Mouse (Mus musculus): ENCODE results near the gene BC005537. TPM values are rescaled to one million over a fixed set of nuclear protein-coding genes. Genes with fewer than 3 reads are reported as not detected.

BC005537 gene
- total RNA-seq, 2 experiments from 2014 or later, result 60.2 to 142 TPM

- ATAC-seq (replicated peaks; ENCODE audit: poor library complexity), result no peak
These were observed 2.1 kb upstream of the BC005537 start for GRCm38 (mm10) chr13:24799378-24799777.

GRCm38 (mm10) chr13:24799925-24800673, 1.4 kb upstream of the BC005537 start:
- ATAC-seq (replicated peaks; ENCODE audit: poor library complexity), result 0 out of 2 replicates have a peak, but pooled peaks have one; percentile 4

GRCm38 (mm10) chr13:24800674-24801307, 666 bp upstream of the BC005537 start:
- peak; percentile 82 for ATAC-seq (replicated peaks; ENCODE audit: poor library complexity)

GRCm38 (mm10) chr13:24802131-24802691, 754 bp downstream of the BC005537 start:
- peak; percentile 37 for ATAC-seq (replicated peaks; ENCODE audit: poor library complexity)

GRCm38 (mm10) chr13:24803196-24803595, 1.7 kb downstream of the BC005537 start:
- ATAC-seq (replicated peaks; ENCODE audit: poor library complexity), result no peak

- no peak for ATAC-seq (replicated peaks; ENCODE audit: poor library complexity)
These were observed 4.6 kb downstream of the BC005537 start for GRCm38 (mm10) chr13:24806079-24806478.

- ATAC-seq (replicated peaks; ENCODE audit: poor library complexity), result no peak
These were observed 11.1 kb downstream of the BC005537 start for GRCm38 (mm10) chr13:24812521-24812920.

- no peak for ATAC-seq (replicated peaks; ENCODE audit: poor library complexity)
These were observed 13.2 kb downstream of the BC005537 start for GRCm38 (mm10) chr13:24814616-24815015.

GRCm38 (mm10) chr13:24816125-24817092, 15.0 kb downstream of the BC005537 start:
- ATAC-seq (replicated peaks; ENCODE audit: poor library complexity), result peak; percentile 35

GRCm38 (mm10) chr13:24819931-24820330, 18.5 kb downstream of the BC005537 start:
- no peak for ATAC-seq (replicated peaks; ENCODE audit: poor library complexity)

GRCm38 (mm10) chr13:24822663-24823343, 21.3 kb downstream of the BC005537 start:
- no peak for ATAC-seq (replicated peaks; ENCODE audit: poor library complexity)

GRCm38 (mm10) chr13:24824647-24825046, 23.2 kb downstream of the BC005537 start:
- ATAC-seq (replicated peaks; ENCODE audit: poor library complexity), result no peak

GRCm38 (mm10) chr13:24825587-24825986, 24.1 kb downstream of the BC005537 start:
- no peak for ATAC-seq (replicated peaks; ENCODE audit: poor library complexity)

GRCm38 (mm10) chr13:24826116-24826515, 24.7 kb downstream of the BC005537 start:
- no peak for ATAC-seq (replicated peaks; ENCODE audit: poor library complexity)

- peak; percentile 7; the same call in 1 of the 2 replicates for ATAC-seq (replicated peaks; ENCODE audit: poor library complexity)
These were observed 29.4 kb downstream of the BC005537 start for GRCm38 (mm10) chr13:24830756-24831352.

- ATAC-seq (replicated peaks; ENCODE audit: poor library complexity), result peak; percentile 96
These were observed 30.1 kb downstream of the BC005537 start, which contains the start of the genes Acot13 and Tdp2 for GRCm38 (mm10) chr13:24831353-24832130. Acot13 (minus strand) TSS chr13:24831540. Tdp2 (plus strand) TSS chr13:24831679.

- no peak for ATAC-seq (replicated peaks; ENCODE audit: poor library complexity)
These were observed 30.8 kb downstream of the BC005537 start for GRCm38 (mm10) chr13:24832131-24832810.

GRCm38 (mm10) chr13:24832811-24833155, 31.3 kb downstream of the BC005537 start:
- no peak for ATAC-seq (replicated peaks; ENCODE audit: poor library complexity)

Measured in megakaryocyte progenitor cell, adult 5-6 weeks (primary cell).